Mouse (Mus musculus) hindbrain, embryonic 10.5 days (tissue): Measurements from ENCODE around the gene Ybx1. TPM values are rescaled to one million over a fixed set of nuclear protein-coding genes. Genes with fewer than 3 reads are reported as not detected.

ENCODE experiments used
- DNase-seq: peaks from one replicate; pipeline ENCODE4 v3.0.0-alpha.2; 2017; ENCODE audit warnings: low spot score
- H3K27ac ChIP-seq: fragments of 300-500 bp; sonication (generic); 2 replicates; pipeline ENCODE4 v1.5.1; 2016; ENCODE audit warnings: mild to moderate bottlenecking, moderate library complexity
- H3K27me3 ChIP-seq: fragments of 300-500 bp; sonication (generic); 2 replicates; pipeline ENCODE4 v1.6.1; 2016; ENCODE audit warnings: mild to moderate bottlenecking; ENCODE audit not compliant: poor library complexity, insufficient read depth, severe bottlenecking
- H3K36me3 ChIP-seq: fragments of 300-500 bp; sonication (generic); 2 replicates; pipeline ENCODE4 v1.6.1; 2016; ENCODE audit warnings: mild to moderate bottlenecking, moderate library complexity
- H3K4me1 ChIP-seq: fragments of 300-500 bp; sonication (generic); replicated peaks from 2 replicates; pipeline ENCODE4 v1.6.1; 2016; ENCODE audit warnings: mild to moderate bottlenecking
- H3K4me3 ChIP-seq: fragments of 300-500 bp; sonication (generic); 2 replicates; pipeline ENCODE4 v1.5.1; 2016; ENCODE audit warnings: mild to moderate bottlenecking, moderate library complexity
- H3K9me3 ChIP-seq: fragments of 300-500 bp; sonication (generic); 2 replicates; pipeline ENCODE4 v1.6.1; 2016; ENCODE audit warnings: mild to moderate bottlenecking, moderate library complexity
- WGBS: fragments of 180-500 bp; shearing (Covaris S2); methylation state at CpG from one replicate; pipeline ENCODE4 v1.1.7; 2016; 5-methylcytosine and 5-hydroxymethylcytosine counted together
- polyA plus RNA-seq: library from polyadenylated mRNA; unstranded; fragments of >200 nt; fragmentation: Nextera tagmentation; extraction: Ambion mirVana; gene quantifications from 2 replicates; pipeline ENCODE4 v1.2.1, GENCODE M21; 2016

Ybx1 gene
- polyA plus RNA-seq, 1 experiment from 2014 or later, result 1,002 TPM

GRCm38 (mm10) chr4:119261087-119261713 is 33.2 kb downstream of the Ybx1 start:
- Histone ChIP-seq H3K36me3 (no peaks in the 10 kb centered on the region), H3K27me3 (no peaks in the 10 kb centered on the region), H3K27ac (no peak overlapping the region), H3K4me3 (no peak overlapping the region), H3K4me1 (peaks cover 26% of the 10 kb centered on the region), H3K9me3 (no peaks in the 10 kb centered on the region)
- no peak for DNase-seq
- WGBS, result 59% methylated on average over 7 of the region's 7 CpGs

GRCm38 (mm10) chr4:119259344-119260254 is 34.8 kb downstream of the Ybx1 start:
- Histone ChIP-seq H3K36me3 (no peaks in the 10 kb centered on the region), H3K4me3 (no peak overlapping the region), H3K9me3 (no peaks in the 10 kb centered on the region), H3K27ac (no peak overlapping the region; the same call in 1 of the 2 replicates), H3K4me1 (peaks cover 40% of the 10 kb centered on the region), H3K27me3 (no peaks in the 10 kb centered on the region)
- DNase-seq, result no peak
- 77% methylated on average over 15 of the region's 15 CpGs for WGBS

- WGBS, result 80% methylated on average over 6 of the region's 6 CpGs
- H3K4me1 ChIP-seq, result peaks cover 51% of the 10 kb centered on the region
These were observed 37.3 kb downstream of the Ybx1 start for GRCm38 (mm10) chr4:119257083-119257482.

DNA sequence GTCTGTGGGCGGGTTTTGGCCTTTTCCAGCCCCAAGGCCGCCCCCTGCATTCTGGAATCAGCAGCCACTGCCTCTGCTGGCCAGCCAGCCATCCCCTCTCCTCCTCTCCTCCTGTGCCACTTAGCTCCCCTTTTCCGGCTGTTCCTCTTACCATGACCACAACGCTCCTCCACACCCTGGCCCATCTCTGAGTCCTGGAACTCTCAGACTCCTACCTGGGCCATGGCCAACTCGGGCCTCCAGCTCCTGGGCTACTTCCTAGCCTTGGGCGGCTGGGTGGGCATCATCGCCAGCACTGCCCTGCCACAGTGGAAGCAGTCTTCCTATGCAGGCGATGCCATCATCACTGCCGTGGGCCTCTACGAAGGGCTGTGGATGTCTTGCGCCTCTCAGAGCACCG is 39.1 kb downstream of the Ybx1 start, which contains the start of gene Cldn19:
TSS of gene Cldn19 (plus strand) at position 64 of the 400 bp plus-strand sequence.
- no peak within 1 kb of the TSS for H3K4me3 ChIP-seq
- no peaks in the 10 kb centered on the region for H3K27me3 ChIP-seq
- WGBS, result 75% methylated on average over 12 of the region's 12 CpGs
- H3K4me1 ChIP-seq, result peaks cover 40% of the 10 kb centered on the region
- no peak for DNase-seq
- no peaks in the 10 kb centered on the region for H3K9me3 ChIP-seq
- no peaks in the 10 kb centered on the region for H3K36me3 ChIP-seq
- peak within 1 kb of the TSS; percentile 71 for H3K27ac ChIP-seq

More at GRCm38 (mm10) chr4:119257083-119257482, 37.3 kb downstream of the Ybx1 start:
- Histone ChIP-seq H3K36me3 (no peaks in the 10 kb centered on the region), H3K27ac (no peak overlapping the region; the same call in 1 of the 2 replicates), H3K9me3 (no peaks in the 10 kb centered on the region), H3K4me3 (no peak overlapping the region), H3K27me3 (no peaks in the 10 kb centered on the region)
- no peak for DNase-seq

GRCm38 (mm10) chr4:119254012-119254618 is 40.3 kb downstream of the Ybx1 start:
- Histone ChIP-seq H3K27me3 (no peaks in the 10 kb centered on the region), H3K36me3 (no peaks in the 10 kb centered on the region), H3K4me1 (peaks cover 36% of the 10 kb centered on the region), H3K27ac (peak overlapping the region; percentile 71), H3K9me3 (no peaks in the 10 kb centered on the region), H3K4me3 (0 out of 2 replicates have a peak overlapping the region, but pooled peaks have one; percentile 16)
- WGBS, result 33% methylated on average over 9 of the region's 9 CpGs
- DNase-seq, result no peak

- no peaks in the 10 kb centered on the region for H3K27me3 ChIP-seq
- H3K36me3 ChIP-seq, result peaks cover 10% of the 10 kb centered on the region; the same call in 1 of the 2 replicates
- DNase-seq, result no peak
- H3K27ac ChIP-seq, result no peak overlapping the region
- no peaks in the 10 kb centered on the region for H3K9me3 ChIP-seq
- H3K4me3 ChIP-seq, result no peak overlapping the region
- H3K4me1 ChIP-seq, result peaks cover 43% of the 10 kb centered on the region
- 71% methylated on average over 7 of the region's 7 CpGs for WGBS
These were observed 42.2 kb downstream of the Ybx1 start for GRCm38 (mm10) chr4:119252025-119252808.

DNA sequence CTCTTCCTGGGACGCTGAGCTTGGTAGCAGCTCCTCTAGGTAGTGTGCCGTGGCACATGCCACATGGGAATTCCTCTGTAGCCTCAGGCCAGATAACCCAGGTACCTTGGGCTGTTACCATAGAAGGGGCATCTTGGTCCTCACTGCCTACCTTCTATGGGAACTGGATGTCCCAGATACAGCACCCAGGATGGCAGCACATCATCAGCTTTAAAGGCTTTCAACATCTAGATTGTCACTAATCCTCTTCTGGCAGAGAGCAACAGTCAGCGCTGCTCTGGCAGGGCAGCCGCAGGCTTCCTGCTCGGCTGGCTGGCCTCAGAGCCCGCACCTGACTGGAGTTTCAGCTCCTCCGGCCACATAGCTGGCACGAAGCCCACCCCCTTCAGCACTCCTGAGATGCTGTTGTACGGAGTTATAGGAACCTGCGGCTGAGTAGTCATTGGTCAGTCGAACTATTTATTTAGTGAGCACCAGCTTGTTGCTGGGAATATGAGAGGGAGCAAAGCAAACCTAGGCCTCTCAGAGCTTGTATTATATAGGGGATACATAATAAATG is 45.9 kb downstream of the Ybx1 start:
- peaks cover 47% of the 10 kb centered on the region for H3K36me3 ChIP-seq
- 88% methylated on average over 11 of the region's 11 CpGs for WGBS

GRCm38 (mm10) chr4:119247462-119248235 is 46.8 kb downstream of the Ybx1 start:
- H3K36me3 ChIP-seq, result peaks cover 54% of the 10 kb centered on the region
- 0 out of 2 replicates have a peak overlapping the region, but pooled peaks have one; percentile 5 for H3K4me3 ChIP-seq
- DNase-seq, result peak; percentile 67
- peak overlapping the region; percentile 53; the same call in 1 of the 2 replicates for H3K27ac ChIP-seq
- H3K9me3 ChIP-seq, result no peaks in the 10 kb centered on the region
- H3K4me1 ChIP-seq, result peaks cover 20% of the 10 kb centered on the region
- no peaks in the 10 kb centered on the region for H3K27me3 ChIP-seq
- 29% methylated on average over 13 of the region's 13 CpGs for WGBS

More for the DNA sequence above, 45.9 kb downstream of the Ybx1 start:
- H3K4me3 ChIP-seq, result no peak overlapping the region
- H3K9me3 ChIP-seq, result no peaks in the 10 kb centered on the region
- peaks cover 20% of the 10 kb centered on the region for H3K4me1 ChIP-seq
- H3K27me3 ChIP-seq, result no peaks in the 10 kb centered on the region
- DNase-seq, result no peak
- no peak overlapping the region for H3K27ac ChIP-seq

- H3K4me3 ChIP-seq, result no peak overlapping the region
- no peaks in the 10 kb centered on the region for H3K9me3 ChIP-seq
- no peak for DNase-seq
- H3K36me3 ChIP-seq, result peaks cover 63% of the 10 kb centered on the region
- WGBS, result 77% methylated on average over 14 of the region's 14 CpGs
- peaks cover 20% of the 10 kb centered on the region for H3K4me1 ChIP-seq
- no peak overlapping the region for H3K27ac ChIP-seq
- no peaks in the 10 kb centered on the region for H3K27me3 ChIP-seq
These were observed 47.6 kb downstream of the Ybx1 start for GRCm38 (mm10) chr4:119246688-119247225.

GRCm38 (mm10) chr4:119245961-119246360 is 48.4 kb downstream of the Ybx1 start:
- WGBS, result 76% methylated on average over 9 of the region's 9 CpGs
- Histone ChIP-seq H3K27me3 (no peaks in the 10 kb centered on the region), H3K27ac (no peak overlapping the region), H3K36me3 (peaks cover 71% of the 10 kb centered on the region), H3K9me3 (no peaks in the 10 kb centered on the region), H3K4me3 (no peak overlapping the region), H3K4me1 (peaks cover 20% of the 10 kb centered on the region)
- no peak for DNase-seq

DNA sequence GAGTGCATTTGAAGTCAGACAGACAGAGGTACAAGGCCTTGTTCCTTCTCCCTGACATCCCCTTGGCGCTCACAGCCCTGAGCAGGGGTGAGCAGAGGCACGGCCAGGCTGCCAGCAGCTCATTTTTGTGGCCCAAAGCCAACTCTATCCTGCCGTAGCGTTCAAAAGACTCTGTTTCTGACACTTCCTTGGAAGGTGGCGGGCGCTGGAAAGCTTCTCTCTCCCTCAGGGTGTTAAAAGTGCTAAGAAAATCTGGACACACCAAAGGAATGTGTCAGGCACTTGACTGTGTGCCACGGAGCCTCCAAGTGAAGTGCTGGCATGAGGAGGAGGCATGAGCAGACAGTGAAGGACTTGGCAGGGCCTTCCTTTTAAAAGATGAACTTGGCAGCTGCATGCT is 48.8 kb downstream of the Ybx1 start:
- Histone ChIP-seq H3K36me3 (peaks cover 74% of the 10 kb centered on the region), H3K27me3 (no peaks in the 10 kb centered on the region), H3K4me1 (peaks cover 20% of the 10 kb centered on the region), H3K9me3 (no peaks in the 10 kb centered on the region), H3K4me3 (no peak overlapping the region), H3K27ac (no peak overlapping the region)
- DNase-seq, result no peak
- 87% methylated on average over 7 of the region's 7 CpGs for WGBS
